In genomic region chr1:138841306-138842095, GRCm38 (mm10) we compare ENCODE assay signal across 8 mouse cellular contexts. TPM values are rescaled to one million over a fixed set of nuclear protein-coding genes. Genes with fewer than 3 reads are reported as not detected.
A peak's percentile ranks its signal among the peaks of the same experiment; 100 is the strongest.
DNase-seq lines count a peak whose midpoint lies in the region; ATAC-seq and TF ChIP-seq lines count a peak whose summit lies in the region.

No protein-coding gene starts in this region.

- H3K4me2 ChIP-seq in midbrain, embryonic 13.5 days (replicated peaks) = peak overlapping the region; percentile 67

- peak; percentile 24; the same call in 1 of the 2 replicates for ATAC-seq in midbrain, embryonic 13.5 days

- H3K9me3 ChIP-seq in forebrain, embryonic 10.5 days = no peaks in the 10 kb centered on the region
- no peaks in the 10 kb centered on the region for H3K9me3 ChIP-seq in midbrain, embryonic 13.5 days

- intact Hi-C loops in left cerebral cortex, adult 2 months (cut with DNase I) = loop anchor here (5.0 kb wide), 1 partner anchor 1894 kb away; no protein-coding TSS in a partner anchor

- peaks cover 100% of the 10 kb centered on the region for H3K27me3 ChIP-seq in forebrain, embryonic 10.5 days (ENCODE audit: poor library complexity, severe bottlenecking)
- peaks cover 75% of the 10 kb centered on the region for H3K27me3 ChIP-seq in midbrain, embryonic 13.5 days

- TF ChIP-seq CTCF in left cerebral cortex, adult 2 months (IDR thresholded peaks at IDR 0.05) = no peak

- under 1% methylated on average over 54 of the region's 54 CpGs for WGBS in forebrain, embryonic 10.5 days
- WGBS in midbrain, embryonic 13.5 days = under 1% methylated on average over 54 of the region's 54 CpGs

- peaks cover 65% of the 10 kb centered on the region for H3K4me1 ChIP-seq in forebrain, embryonic 10.5 days
- peaks cover 32% of the 10 kb centered on the region for H3K4me1 ChIP-seq in midbrain, embryonic 13.5 days (replicated peaks)

- H3K9ac ChIP-seq in midbrain, embryonic 13.5 days (replicated peaks) = peak overlapping the region; percentile 95

- peak overlapping the region; percentile 80 for H3K27ac ChIP-seq in forebrain, embryonic 10.5 days
- peak overlapping the region; percentile 96 for H3K27ac ChIP-seq in midbrain, embryonic 13.5 days
- no peak overlapping the region for H3K27ac ChIP-seq in left cerebral cortex, adult 2 months

- no peaks in the 10 kb centered on the region for H3K36me3 ChIP-seq in forebrain, embryonic 10.5 days (replicated peaks)
- H3K36me3 ChIP-seq in midbrain, embryonic 13.5 days = 0 out of 2 replicates have a peak, but pooled peaks cover 8% of the 10 kb centered on the region

- peak overlapping the region; percentile 55 for H3K4me3 ChIP-seq in forebrain, embryonic 10.5 days
- H3K4me3 ChIP-seq in midbrain, embryonic 13.5 days (replicated peaks) = peak overlapping the region; percentile 55
- no peak overlapping the region for H3K4me3 ChIP-seq in left cerebral cortex, adult 2 months

- peak; percentile 27 for DNase-seq in kidney, adult 9 months
- DNase-seq in kidney, postnatal 14 days = no peak
- peak; percentile 72 for DNase-seq in MN1 (ENCODE audit: low spot score)
- DNase-seq in forebrain, embryonic 10.5 days (ENCODE audit: extremely low spot score, low spot score) = peak; percentile 82
- peak; percentile 59 for DNase-seq in induced T-regulatory cell, adult 2 months (ENCODE audit: low read depth)
- DNase-seq in left cerebral cortex, adult 2 months (ENCODE audit: extremely low spot score in 1 of 2, low spot score in 2 of 2) = no peak
- DNase-seq in spleen, postnatal 14 days (ENCODE audit: low spot score in 2 of 2) = no peak

RNA-seq across cellular contexts. Expression of gene Lhx9, which starts 6.9 kb away (rescaled TPM):
- polyA plus RNA-seq in forebrain, embryonic 10.5 days (2016; fragmentation: Nextera tagmentation; extraction: Ambion mirVana) = 5.3 and 8.7 TPM in 2 replicates
- polyA plus RNA-seq in midbrain, embryonic 13.5 days (2015; fragmentation: Nextera tagmentation; extraction: Ambion mirVana) = 132 and 143 TPM in 2 replicates
- total RNA-seq in left cerebral cortex, adult 2 months (2021) = 1 to 10 TPM in 1 of 2 experiments, under 1 TPM in 1; 0.48 to 1.2 TPM

RNA-seq across cellular contexts. Expression of gene 2310009B15Rik, which starts 15.2 kb away (rescaled TPM):
- 41.1 and 48.7 TPM in 2 replicates for polyA plus RNA-seq in forebrain, embryonic 10.5 days (2016; fragmentation: Nextera tagmentation; extraction: Ambion mirVana)
- 50.8 and 53.7 TPM in 2 replicates for polyA plus RNA-seq in midbrain, embryonic 13.5 days (2015; fragmentation: Nextera tagmentation; extraction: Ambion mirVana)
- 10 to 100 TPM; 13.0 to 14.5 TPM for total RNA-seq in left cerebral cortex, adult 2 months (2021)

Comparison
In these comparisons a context has a peak if more than half of its experiments do, and no peak if none do; other contexts are left out.
1. DNase-seq: peak in kidney, adult 9 months (single experiment), MN1 (single experiment), forebrain, embryonic 10.5 days (single experiment) and induced T-regulatory cell, adult 2 months (single experiment); none in kidney, postnatal 14 days (single experiment), left cerebral cortex, adult 2 months (0 of 2) and spleen, postnatal 14 days (0 of 2).
2. RNA of gene Lhx9, which starts 6.9 kb away (polyA plus RNA-seq): 132 to 143 TPM in midbrain, embryonic 13.5 days; 5.3 to 8.7 TPM in forebrain, embryonic 10.5 days; every median in the first group is over 10 times any median in the second.